Mouse (Mus musculus): Measurements from ENCODE around the gene Ube2t. TPM values are rescaled to one million over a fixed set of nuclear protein-coding genes. Genes with fewer than 3 reads are reported as not detected.

Gene Ube2t
- total RNA-seq, 1 experiment from 2014 or later, result 5.3 TPM

DNA sequence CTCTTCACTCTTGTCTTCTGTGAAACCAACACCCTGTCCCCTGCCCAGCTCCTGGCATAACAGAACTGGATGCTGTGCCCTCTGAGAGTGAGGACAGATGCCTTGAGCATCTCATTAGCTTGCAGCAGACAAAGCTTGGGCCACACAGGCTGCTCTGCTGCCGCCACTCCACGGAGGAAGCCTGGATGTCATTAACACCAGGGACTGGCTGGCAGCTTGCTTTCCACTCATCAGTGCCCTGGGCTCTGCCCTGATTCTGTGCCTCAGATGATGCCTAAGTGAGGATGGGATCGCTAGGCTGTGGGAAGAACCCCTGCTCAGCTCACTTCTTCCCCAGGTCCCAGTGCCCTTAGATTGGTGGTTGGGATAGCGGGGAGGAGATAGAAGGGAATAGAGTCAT lies 33.1 kb downstream of the Ube2t start:
- no peak for DNase-seq

DNA sequence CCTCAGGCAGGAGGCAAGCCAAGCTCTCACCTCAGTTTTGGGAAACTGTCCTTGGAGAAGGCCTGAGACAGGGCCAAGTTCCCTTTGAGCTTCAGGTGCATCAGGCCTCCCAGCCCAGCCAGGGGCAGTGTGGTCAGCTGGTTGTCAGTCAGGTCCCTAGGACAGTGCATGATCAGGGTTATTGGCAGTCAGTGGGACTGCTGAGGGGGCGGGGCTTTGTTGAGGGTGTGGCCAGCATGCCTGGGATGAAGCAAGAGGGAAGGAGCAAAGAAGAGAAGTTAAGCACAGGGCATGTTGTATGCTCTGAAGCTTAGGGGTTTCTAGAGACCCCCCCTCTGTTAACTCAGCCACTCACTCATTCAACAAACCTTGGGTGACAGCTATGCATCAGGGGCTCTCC lies 33.6 kb downstream of the Ube2t start:
- peak; percentile 56 for DNase-seq

DNA sequence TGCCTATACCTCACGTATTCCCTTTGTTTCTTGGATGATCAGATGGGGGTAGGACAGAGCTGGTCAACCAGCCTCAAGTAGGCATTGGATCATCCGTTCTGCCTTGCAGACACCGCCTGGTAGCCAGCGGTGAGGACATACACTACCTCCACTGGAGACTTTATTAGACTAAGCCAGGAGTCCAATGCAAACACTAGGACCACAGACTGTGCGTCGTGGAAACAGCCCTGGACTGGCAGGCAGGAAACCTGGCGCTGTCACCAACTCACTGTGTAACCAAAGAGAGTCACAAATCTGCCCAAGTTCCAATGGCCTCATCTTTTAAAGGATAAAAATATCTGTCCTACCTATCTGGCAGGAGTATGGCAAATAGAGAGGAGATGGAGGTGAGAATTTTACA lies 34.1 kb downstream of the Ube2t start:
- no peak for DNase-seq

DNA sequence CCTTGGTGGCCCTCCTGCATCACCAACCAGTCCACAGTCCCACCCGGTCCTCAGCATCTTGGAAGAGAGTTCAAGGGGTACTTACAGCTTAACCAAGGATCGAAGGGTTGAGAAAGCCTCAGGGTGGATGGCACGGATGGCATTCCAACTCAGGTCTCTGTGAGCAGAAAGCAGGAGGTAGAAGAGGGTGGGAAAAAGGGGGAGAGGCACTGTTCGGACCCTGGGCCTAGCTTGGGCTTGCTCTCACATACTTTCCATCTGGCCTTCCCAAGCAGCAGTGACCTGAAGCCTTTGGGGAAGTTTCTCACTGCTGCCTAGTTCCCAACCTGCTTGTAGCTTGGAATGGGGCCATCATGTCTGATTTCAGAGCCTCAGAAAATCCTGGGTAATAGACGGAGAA lies 35.2 kb downstream of the Ube2t start:
- no peak for DNase-seq

DNA sequence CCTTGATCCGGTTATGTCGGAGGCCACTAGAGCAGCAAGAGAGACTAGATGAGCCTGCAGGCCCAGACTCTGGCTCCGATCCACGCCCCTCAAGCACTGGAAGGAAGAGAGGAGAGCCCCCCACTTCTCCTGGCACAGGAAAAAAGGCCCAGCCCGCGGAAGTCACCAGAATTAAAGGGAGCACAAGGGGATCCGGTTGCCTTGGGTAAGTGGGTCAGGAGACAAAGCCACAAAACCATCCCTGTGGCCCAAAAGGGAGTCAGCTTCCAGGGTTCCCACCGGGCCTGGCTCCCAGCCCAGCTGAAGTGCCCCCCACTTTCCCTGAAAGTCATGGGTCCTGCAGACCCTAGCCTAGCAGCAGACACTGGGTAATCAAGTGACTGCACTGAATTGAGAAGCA lies 35.9 kb downstream of the Ube2t start:
- DNase-seq, result no peak

DNA sequence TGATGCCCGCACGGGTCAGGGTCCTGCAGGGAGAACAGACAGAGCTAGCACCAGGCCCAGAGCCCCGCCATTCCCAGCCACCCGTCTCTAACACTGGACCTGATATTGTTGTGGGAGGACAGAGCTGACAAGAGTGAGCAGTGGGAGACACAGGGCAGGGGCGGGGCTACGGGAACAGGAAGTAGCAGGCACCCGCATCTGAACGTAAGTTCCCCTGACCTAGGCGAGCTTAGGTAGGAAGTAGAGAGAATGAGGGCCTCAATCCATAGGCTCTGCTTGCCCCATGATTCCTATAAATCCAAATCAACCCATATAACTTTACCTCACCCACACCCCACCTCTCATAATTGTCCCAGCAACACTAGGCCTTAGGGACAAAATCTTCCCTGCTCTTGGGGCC lies 38.2 kb downstream of the Ube2t start:
- no peak for DNase-seq

DNA sequence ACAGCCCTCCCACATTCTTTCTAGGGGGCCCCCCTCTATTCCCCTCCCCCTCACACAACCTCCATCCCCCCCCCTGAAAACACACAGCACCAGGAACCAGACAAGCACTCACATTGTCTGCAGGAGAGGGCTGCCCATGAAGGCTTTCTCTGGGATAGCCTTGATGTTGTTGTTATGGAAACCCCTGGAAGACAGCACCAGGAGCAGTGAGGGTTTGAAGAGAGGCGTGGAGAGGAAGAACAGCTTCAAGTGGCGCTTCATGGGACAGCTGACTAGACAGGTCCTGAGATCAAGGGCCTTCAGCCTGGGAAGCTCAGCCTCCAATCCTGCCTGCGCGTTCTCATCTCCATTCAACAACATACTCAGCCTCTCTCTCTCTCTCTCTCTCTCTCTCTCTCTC lies 41.0 kb downstream of the Ube2t start:
- no peak for DNase-seq

DNA sequence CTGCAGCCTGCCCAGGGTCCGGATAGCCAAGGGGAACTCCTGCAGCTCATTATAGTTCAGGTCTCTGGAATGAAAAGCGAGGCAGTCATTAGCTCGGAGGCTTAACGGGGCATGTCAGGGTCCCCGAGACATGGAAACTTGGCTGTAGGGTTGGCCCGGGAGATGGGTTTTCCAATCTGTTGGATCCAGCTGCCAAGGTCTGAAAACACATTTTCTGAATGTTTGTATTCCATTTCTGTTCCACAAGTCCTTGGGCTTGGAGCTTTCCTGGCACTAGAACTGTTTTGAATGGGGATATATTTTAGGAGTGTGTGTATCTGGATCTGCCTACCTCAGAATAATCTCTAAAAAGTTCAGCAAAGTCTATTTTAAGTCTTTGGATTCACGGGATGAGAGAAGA lies 43.3 kb downstream of the Ube2t start:
- no peak for DNase-seq

DNA sequence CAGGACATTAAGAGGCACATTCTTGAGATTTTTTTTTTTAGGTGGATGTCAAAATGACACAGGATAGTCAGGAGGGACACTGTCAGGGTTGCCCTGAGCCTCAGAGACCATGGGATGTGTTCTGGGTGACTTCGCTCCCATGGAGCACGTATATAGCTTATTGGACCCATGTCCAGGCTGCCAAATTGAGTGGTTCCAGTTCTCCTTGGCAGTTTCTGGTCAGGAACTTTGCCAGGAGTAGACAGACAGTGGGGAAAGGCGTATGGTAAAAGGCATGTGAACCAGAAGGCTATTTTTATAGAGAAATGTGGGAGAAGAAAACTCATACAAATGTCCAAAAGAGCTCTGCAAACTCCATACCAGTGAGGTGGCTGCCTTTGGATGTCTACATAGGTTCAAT lies 47.5 kb downstream of the Ube2t start:
- no peak for DNase-seq

DNA sequence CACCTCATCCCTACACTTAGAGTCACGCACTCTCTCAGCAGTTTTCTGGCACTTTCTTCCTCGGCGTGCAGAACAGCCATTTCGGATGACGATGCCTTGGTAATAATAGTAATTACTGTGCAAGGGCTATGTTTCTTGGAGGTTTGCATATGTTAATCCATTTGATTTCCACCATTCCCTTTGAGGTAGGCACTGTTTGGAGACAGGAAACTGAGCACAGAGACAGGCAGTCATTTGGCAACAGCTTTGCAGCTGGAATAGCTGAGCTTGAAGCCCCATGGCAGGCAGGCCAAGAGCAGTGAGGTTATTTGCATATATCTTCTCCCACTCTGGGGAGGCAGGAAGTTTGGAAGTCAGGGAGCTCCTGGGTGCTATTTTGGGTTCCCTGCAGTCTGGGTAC lies 49.5 kb downstream of the Ube2t start:
- DNase-seq, result no peak

DNA sequence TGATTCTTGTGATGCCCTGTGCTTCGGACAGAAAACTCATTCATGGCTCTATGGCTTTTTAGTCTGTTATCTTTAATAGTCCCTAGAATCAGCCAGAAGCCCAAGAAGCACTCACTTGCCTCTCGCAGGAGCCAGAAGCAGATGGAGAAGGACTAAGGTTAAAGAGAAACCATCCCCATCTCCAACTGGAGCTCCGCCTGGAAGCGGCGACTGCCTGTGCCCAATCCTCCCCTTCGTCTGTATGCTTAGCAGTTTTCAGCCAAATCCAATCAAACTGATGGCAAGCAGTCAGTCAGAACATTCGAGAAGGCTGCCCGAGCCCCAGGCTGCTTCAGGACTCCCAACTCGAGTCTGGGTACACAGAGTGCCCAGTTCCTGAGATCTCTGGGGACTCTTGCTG lies 50.1 kb downstream of the Ube2t start:
- no peak for DNase-seq

DNA sequence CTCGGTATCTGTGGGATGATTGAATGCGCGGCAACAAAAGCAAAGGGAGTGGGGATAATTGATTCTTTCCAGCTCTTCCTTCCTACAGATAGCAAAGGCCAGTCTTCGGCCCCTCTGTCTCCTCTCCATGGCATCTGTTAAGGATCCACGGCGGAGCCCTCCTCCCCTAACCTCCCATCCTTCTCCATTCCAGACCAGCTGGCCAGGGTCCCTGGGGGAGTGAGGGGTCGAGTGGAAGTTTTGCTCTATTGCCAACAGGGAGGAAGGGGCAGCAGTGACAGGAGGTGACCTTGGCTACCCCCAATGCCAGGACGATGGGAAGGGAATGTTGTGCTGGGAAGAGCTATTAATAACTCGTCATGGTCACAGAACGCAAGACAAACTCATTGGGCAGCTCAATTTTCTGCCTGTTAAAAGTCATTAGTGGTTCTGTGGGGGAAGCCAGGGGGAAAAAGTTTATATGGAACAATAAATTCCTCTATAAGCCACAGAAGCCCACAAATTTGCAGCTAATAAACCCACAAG lies 52.6 kb downstream of the Ube2t start:
- no peak for DNase-seq

DNA sequence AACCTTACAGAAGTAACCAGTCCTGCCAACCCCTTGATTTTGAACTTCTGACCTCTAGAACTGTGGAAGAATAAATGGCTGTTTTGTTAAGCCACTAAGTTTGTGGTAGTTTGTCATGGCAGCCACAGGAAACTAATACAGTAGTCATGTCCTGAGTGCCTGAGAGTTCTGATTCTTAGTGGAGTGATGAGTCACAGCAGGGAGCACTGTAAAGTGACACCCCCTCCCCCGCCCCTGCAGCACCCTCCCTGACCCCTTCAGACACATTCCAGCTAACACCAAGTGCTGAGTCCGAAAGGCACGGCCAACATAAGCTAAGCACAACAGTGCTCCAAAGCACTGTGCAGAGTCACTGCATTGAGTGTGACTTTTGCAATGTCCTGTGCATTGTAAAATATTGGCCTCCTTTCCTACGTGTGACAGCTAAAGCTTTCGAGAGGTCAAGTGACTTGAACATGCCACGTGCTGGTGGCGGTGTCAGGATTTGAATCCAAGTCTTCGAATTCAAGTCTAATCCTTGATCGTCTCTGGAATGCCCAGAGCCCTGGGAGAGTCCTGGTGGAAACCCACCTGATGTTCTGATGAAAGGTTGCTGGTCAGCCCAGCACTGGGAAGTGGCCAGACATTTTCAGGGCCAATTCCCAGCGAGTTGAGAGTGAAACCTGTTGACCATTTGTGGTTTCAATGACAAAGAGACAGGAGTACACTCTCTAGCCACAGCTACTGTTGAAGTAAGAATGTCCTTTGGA lies 54.7 kb downstream of the Ube2t start:
- DNase-seq, result no peak

DNA sequence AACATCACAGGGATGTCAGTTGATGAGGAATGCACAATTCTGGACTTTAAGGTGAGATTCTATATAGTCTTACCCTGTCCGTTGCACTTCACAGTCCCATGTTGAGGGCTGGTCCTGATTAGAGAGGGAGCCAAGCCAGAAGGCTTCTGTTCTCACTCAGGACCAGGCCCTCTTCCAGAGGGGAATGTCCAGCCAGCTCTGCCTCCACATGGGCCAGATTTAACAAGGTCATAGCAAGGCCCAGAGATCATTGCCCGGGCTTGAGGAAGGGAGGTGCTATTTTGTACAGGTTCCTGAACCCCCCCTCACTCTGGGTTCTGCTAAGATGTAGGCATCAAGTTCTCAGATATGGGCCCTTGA lies 55.3 kb downstream of the Ube2t start:
- DNase-seq, result peak; percentile 50

DNA sequence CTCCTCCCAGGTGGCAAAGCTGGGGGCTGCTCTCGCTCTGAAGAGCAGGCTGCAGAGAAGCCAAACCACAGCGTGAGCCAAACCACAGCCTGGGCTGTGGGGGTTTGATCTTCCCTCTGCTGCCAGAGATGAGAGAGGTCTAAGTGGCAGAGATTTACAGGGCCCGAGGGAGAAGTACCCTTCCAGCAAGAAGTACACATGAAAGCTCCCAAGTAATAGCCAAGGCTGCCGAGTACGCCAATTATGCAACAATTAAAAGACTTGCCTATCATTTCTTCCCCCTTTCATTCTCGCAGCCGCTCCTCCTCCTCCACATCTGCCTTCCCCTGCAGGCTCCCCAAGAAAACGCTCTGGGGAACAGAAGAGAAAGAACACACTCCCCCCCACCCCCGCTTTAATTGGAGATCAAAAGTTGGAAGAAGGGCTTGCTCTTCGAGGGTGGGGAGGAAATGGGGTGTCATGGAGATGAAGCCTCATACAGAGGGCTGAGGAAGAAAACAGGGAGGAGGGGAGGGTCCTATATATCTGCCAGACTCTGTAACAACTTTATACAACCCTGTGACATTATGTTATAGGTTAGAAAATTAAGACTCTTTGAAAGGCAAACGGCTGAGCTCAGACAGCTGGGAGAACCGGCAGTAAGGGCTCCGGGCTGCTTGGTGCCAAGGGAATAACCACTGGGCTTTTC lies 56.9 kb downstream of the Ube2t start:
- peak; percentile 29 for DNase-seq

DNA sequence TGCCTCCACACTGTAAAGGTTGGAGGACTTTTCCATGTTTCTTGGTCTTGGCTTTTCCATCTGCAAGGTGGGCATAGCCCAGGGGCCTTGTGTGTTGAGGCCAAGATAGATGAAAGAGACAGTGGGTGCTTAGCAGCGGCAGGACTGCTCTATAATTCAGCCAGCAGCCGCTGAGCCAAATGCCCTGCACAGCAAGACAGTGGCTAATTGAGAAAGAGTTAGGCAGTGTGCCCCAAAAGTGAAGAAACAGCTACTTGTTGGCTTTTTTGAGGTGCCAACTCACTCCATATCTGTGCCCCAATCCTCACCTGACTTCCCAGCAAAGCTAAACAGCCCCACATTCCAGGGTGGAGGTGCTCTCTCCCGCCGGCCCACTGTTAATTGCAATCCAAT lies 57.4 kb downstream of the Ube2t start:
- peak; percentile 52 for DNase-seq

DNA sequence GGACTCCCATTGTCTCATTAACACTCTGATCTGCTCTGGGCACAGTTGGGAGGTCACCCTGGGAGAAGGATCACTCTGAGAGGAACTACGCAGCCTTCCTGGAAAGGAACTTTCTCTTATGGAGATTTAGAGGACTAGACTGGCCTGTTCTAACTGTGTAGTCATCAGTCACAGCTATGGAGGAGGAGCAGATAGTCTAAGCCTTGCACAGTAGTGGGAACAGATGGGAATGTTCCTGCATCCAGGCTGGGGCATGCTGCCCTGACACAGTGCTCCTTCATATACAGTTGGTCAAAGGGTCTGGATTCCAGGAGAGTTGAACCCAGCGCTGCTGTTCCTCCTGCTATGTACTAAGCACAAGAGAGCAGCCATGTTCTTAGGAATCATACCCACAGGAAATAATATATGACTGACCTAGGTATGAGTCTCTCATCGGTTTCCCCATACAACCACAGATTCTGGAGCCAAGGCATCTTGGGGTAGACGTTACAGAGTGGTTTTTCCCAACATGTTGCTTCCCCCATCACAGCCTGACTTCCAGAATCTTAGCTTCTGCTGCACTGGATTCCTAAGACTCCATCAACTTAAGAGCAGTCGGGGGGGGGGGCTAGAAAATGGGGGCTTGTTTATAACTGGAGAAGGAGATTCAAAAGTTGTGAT lies 58.0 kb downstream of the Ube2t start:
- DNase-seq, result no peak

DNA sequence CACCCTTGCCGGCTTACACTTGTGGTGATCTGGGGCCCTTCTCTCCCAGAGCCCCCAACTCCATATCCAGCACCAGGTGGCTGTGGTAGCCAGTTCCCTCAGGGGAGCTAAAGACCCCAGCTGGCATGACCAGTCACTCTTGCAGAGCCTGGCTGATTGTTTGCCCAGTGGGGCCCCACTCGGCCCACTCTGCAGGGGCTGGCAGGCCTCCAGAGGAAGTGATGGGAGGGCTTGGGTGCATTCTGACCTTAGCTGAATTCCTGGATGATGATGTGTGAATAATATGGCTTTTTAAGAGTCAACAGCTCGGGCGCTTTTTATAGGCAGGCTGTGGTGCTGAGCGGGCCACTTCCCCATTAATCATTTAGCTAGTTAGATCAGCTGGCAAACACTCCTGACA lies 58.6 kb downstream of the Ube2t start:
- DNase-seq, result peak; percentile 24

DNA sequence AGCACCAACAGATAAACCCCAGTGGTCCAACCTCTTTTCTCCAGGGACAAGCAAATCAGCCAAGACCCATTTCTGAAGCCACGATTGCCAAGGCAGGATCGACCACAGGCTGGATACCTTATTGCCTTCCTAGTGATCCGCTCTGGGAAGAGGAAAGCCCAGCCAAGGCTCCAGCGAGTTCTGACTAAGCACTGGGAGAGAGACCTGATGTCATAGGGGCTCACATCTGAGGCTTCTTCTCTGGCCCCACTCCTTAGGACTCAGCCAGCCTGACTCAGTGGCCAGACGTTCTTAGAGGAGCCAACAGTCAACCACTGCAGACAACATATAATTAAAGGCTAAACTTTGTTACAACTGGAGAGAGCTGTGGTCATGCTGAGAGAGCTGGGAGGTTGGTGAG lies 59.6 kb downstream of the Ube2t start:
- DNase-seq, result no peak

DNA sequence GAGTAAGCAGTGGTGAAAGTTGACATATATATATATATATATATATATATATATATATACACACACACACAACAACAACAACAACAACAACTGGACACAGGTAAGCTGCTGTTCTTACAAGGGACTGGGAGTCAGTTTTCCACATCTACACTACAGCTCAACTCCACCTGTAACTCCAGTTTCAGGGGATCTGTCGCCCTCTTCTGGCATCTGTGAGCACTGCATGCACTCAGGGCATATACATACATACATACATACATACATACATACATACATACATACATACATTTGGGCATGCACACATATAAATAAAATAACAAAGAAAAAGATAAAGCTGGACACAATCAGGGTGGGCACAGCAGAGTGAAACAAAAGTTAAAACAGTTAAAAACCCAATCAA lies 61.2 kb downstream of the Ube2t start:
- DNase-seq, result no peak

Measured in adrenal gland, postnatal 14 days (tissue).